Mouse (Mus musculus): ENCODE measurements around the gene Mical2. TPM values are rescaled to one million over a fixed set of nuclear protein-coding genes. Genes with fewer than 3 reads are reported as not detected.

Gene Mical2
- polyA plus RNA-seq, 1 experiment from 2014 or later = 11.7 TPM

- Histone ChIP-seq H3K4me1 (peaks cover 15% of the 10 kb centered on the region), H3K27ac (replicated peaks) (no peak overlapping the region), H3K9me3 (replicated peaks) (no peaks in the 10 kb centered on the region), H3K36me3 (no peaks in the 10 kb centered on the region), H3K4me2 (replicated peaks) (no peak overlapping the region), H3K27me3 (no peaks in the 10 kb centered on the region), H3K9ac (no peak overlapping the region), H3K4me3 (replicated peaks) (no peak overlapping the region)
- ATAC-seq (ENCODE audit: insufficient number of reproducible peaks, low FRiP score, low TSS enrichment, low read depth) = no peak
- WGBS = 70% methylated on average over 3 of the region's 3 CpGs
Observed at GRCm38 (mm10) chr7:112298871-112299422, 73.3 kb downstream of the Mical2 start.

DNA sequence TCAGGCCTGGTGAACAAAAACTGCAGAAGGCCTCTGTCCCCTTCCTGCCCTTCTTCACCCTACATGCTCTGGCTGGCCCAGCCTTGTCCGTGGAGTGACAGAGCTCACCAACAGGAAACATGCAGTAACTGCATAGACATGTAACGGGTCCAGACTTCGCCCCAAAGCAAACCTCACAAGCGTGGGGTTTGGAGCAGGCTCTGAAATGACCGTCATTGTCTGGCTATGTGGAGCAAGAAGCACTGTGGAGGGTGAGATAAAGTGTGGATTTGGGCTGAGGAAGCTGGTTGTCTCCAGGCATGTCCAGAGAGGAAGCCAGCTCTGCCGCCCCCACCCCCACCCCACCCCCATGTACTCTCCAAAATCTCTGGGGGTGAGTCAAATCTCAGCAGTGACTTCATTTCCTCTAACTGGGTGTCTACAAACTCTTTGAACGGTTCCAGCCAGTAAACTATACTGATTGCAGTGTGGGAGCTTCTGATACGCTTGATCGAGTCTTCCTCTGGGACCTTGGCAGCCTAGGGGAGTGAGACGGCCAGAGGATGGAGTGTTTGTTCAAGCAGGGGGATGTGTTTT, 74.0 kb downstream of the Mical2 start:
- no peak overlapping the region for H3K4me3 ChIP-seq (replicated peaks)
- no peak overlapping the region for H3K4me2 ChIP-seq (replicated peaks)
- 50% methylated on average over 10 of the region's 10 CpGs for WGBS
- no peak for ATAC-seq (ENCODE audit: insufficient number of reproducible peaks, low FRiP score, low TSS enrichment, low read depth)
- no peaks in the 10 kb centered on the region for H3K9me3 ChIP-seq (replicated peaks)
- no peak overlapping the region for H3K27ac ChIP-seq (replicated peaks)
- no peaks in the 10 kb centered on the region for H3K27me3 ChIP-seq
- peaks cover 15% of the 10 kb centered on the region for H3K4me1 ChIP-seq
- no peaks in the 10 kb centered on the region for H3K36me3 ChIP-seq
- H3K9ac ChIP-seq = no peak overlapping the region

- H3K27ac ChIP-seq (replicated peaks) = no peak overlapping the region
- ATAC-seq (ENCODE audit: insufficient number of reproducible peaks, low FRiP score, low TSS enrichment, low read depth) = no peak
- H3K27me3 ChIP-seq = no peaks in the 10 kb centered on the region
- no peak overlapping the region for H3K4me2 ChIP-seq (replicated peaks)
- H3K9me3 ChIP-seq (replicated peaks) = no peaks in the 10 kb centered on the region
- peaks cover 15% of the 10 kb centered on the region for H3K4me1 ChIP-seq
- H3K4me3 ChIP-seq (replicated peaks) = no peak overlapping the region
- 68% methylated on average over 5 of the region's 5 CpGs for WGBS
- H3K36me3 ChIP-seq = no peaks in the 10 kb centered on the region
- no peak overlapping the region for H3K9ac ChIP-seq
Observed at GRCm38 (mm10) chr7:112300141-112300540, 74.5 kb downstream of the Mical2 start.

DNA sequence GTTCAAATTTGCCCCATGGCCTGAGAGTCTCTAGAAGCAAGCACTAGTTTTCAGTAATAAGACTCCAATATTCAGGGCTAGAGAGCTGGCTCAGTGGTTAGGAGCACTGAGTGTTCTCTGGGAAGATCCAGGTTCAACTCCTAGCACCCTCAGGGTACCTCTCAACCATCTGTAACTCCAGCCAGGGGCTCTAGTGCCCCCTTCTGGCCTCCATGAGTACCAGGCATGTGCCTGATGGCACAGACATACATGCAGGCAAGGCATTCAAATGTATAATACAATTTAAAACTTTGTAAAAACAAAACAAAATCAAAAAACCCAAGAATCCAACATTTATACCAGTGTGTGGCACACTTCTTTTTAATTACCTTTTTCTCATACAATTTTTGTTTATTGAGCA, 75.4 kb downstream of the Mical2 start:
- H3K4me3 ChIP-seq (replicated peaks) = no peak overlapping the region
- peaks cover 20% of the 10 kb centered on the region for H3K4me1 ChIP-seq
- no peak overlapping the region for H3K9ac ChIP-seq
- no peaks in the 10 kb centered on the region for H3K9me3 ChIP-seq (replicated peaks)
- H3K36me3 ChIP-seq = no peaks in the 10 kb centered on the region
- no peak overlapping the region for H3K4me2 ChIP-seq (replicated peaks)
- no peaks in the 10 kb centered on the region for H3K27me3 ChIP-seq
- H3K27ac ChIP-seq (replicated peaks) = no peak overlapping the region
- ATAC-seq (ENCODE audit: insufficient number of reproducible peaks, low FRiP score, low TSS enrichment, low read depth) = no peak

GRCm38 (mm10) chr7:112304382-112304781, 78.7 kb downstream of the Mical2 start:
- 51% methylated on average over 8 of the region's 8 CpGs for WGBS
- no peak overlapping the region for H3K4me2 ChIP-seq (replicated peaks)
- H3K4me3 ChIP-seq (replicated peaks) = no peak overlapping the region
- H3K27ac ChIP-seq (replicated peaks) = 0 out of 2 replicates have a peak overlapping the region, but pooled peaks have one; percentile 2
- H3K27me3 ChIP-seq = no peaks in the 10 kb centered on the region
- no peaks in the 10 kb centered on the region for H3K36me3 ChIP-seq
- H3K9me3 ChIP-seq (replicated peaks) = no peaks in the 10 kb centered on the region
- no peak overlapping the region for H3K9ac ChIP-seq
- ATAC-seq (ENCODE audit: insufficient number of reproducible peaks, low FRiP score, low TSS enrichment, low read depth) = 0 out of 2 replicates have a peak, but pooled peaks have one; percentile 44
- H3K4me1 ChIP-seq = peaks cover 9% of the 10 kb centered on the region; the same call in 1 of the 2 replicates

GRCm38 (mm10) chr7:112309289-112310016, 83.8 kb downstream of the Mical2 start:
- no peak for ATAC-seq (ENCODE audit: insufficient number of reproducible peaks, low FRiP score, low TSS enrichment, low read depth)
- Histone ChIP-seq H3K4me3 (replicated peaks) (no peak overlapping the region), H3K36me3 (no peaks in the 10 kb centered on the region), H3K9me3 (replicated peaks) (no peaks in the 10 kb centered on the region), H3K4me2 (replicated peaks) (no peak overlapping the region), H3K27ac (replicated peaks) (no peak overlapping the region), H3K4me1 (0 out of 2 replicates have a peak, but pooled peaks cover 12% of the 10 kb centered on the region), H3K9ac (no peak overlapping the region), H3K27me3 (no peaks in the 10 kb centered on the region)
- 86% methylated on average over 11 of the region's 11 CpGs for WGBS

DNA sequence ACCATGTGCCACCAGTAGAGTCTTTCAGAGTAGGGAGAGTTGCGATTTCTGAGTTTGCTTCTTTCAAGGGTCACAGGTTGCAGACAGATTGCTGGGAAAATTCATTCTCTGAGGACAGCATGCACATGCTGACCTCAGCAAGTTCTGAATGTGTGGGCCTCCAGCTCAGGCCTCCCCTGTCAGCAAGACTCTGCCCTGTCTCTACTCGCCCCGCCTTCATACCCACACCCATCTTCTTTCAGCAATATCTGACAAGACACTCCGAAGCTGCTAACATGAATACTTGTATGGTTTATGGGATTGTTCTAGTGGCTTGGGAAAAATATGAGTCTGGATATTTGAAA, 84.3 kb downstream of the Mical2 start:
- ATAC-seq (ENCODE audit: insufficient number of reproducible peaks, low FRiP score, low TSS enrichment, low read depth) = no peak
- no peak overlapping the region for H3K4me3 ChIP-seq (replicated peaks)
- 79% methylated on average over 4 of the region's 4 CpGs for WGBS

DNA sequence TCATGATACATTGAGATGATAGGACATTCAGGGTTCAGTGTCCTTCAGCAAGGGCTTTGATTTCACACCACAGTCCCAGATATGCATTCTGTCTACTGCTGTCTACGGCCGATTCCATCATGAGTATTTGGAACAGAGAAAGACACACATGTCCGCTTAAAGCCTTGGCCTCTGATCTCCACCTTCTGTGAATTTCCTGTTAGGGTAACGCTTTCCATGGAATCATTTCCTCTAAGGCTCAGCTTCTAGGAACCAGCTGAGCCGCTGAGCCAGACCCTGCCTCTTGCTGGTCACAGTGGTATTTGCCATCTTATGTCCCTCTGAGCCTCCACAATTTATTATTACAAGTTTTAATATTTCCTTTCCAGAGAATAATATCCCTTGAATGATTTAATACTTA, 87.6 kb downstream of the Mical2 start:
- no peak overlapping the region for H3K4me2 ChIP-seq (replicated peaks)
- no peaks in the 10 kb centered on the region for H3K27me3 ChIP-seq
- no peak overlapping the region for H3K4me3 ChIP-seq (replicated peaks)
- H3K9ac ChIP-seq = no peak overlapping the region
- WGBS = 62% methylated on average over 5 of the region's 5 CpGs
- no peaks in the 10 kb centered on the region for H3K9me3 ChIP-seq (replicated peaks)
- H3K36me3 ChIP-seq = no peaks in the 10 kb centered on the region
- no peak overlapping the region for H3K27ac ChIP-seq (replicated peaks)
- H3K4me1 ChIP-seq = peaks cover 13% of the 10 kb centered on the region; the same call in 1 of the 2 replicates
- no peak for ATAC-seq (ENCODE audit: insufficient number of reproducible peaks, low FRiP score, low TSS enrichment, low read depth)

More for the DNA sequence above, 84.3 kb downstream of the Mical2 start:
- Histone ChIP-seq H3K9me3 (replicated peaks) (no peaks in the 10 kb centered on the region), H3K4me1 (0 out of 2 replicates have a peak, but pooled peaks cover 12% of the 10 kb centered on the region), H3K27ac (replicated peaks) (no peak overlapping the region), H3K27me3 (no peaks in the 10 kb centered on the region), H3K9ac (no peak overlapping the region), H3K36me3 (no peaks in the 10 kb centered on the region), H3K4me2 (replicated peaks) (no peak overlapping the region)

DNA sequence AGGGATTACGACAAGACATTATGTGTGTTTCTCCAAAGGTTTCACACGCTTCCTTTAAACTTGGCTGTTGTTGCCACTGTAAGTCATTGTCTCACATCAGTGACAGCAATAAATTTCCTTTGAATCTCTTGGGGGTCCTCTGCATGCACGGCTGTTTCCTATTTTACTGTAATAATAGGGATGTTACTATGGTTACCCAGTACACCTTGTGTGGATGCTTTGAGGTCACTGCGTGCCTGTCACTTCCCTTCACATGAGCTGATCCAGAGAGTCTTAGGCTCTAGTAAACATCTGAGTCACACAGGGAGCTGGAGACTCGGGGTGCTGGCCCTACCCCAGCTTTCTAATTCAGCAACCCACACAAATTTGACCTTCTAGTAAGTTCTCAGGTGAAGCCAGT, 88.0 kb downstream of the Mical2 start:
- Histone ChIP-seq H3K4me3 (replicated peaks) (no peak overlapping the region), H3K9me3 (replicated peaks) (no peaks in the 10 kb centered on the region), H3K4me2 (replicated peaks) (no peak overlapping the region), H3K9ac (no peak overlapping the region), H3K4me1 (peaks cover 13% of the 10 kb centered on the region; the same call in 1 of the 2 replicates), H3K36me3 (no peaks in the 10 kb centered on the region), H3K27ac (replicated peaks) (no peak overlapping the region), H3K27me3 (no peaks in the 10 kb centered on the region)
- 48% methylated on average over 5 of the region's 5 CpGs for WGBS
- no peak for ATAC-seq (ENCODE audit: insufficient number of reproducible peaks, low FRiP score, low TSS enrichment, low read depth)

DNA sequence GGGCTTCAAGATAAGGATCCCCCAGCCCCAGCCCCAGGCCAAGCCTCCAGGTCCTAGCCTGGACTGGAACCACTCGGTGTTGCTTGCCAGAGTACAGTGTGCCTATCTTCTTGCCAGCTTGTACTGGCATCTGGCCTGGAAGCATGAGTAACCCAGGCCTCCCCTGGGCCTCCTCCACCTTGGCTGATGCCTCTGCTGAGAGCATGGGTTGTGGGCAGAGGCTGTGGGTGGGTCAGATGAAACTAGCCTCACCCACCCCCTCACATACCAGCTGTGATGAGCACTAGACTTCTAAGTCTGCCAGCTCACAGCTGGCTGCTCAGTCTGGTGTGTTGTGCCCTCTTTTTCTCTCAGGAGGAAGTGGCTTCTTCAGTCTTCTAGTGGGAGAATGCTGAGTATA, 90.6 kb downstream of the Mical2 start:
- 73% methylated on average over 1 of the region's 1 CpGs for WGBS
- peak; percentile 66 for ATAC-seq (ENCODE audit: insufficient number of reproducible peaks, low FRiP score, low TSS enrichment, low read depth)

GRCm38 (mm10) chr7:112317491-112317890, 91.8 kb downstream of the Mical2 start:
- Histone ChIP-seq H3K4me2 (replicated peaks) (no peak overlapping the region), H3K27me3 (no peaks in the 10 kb centered on the region), H3K9ac (no peak overlapping the region), H3K27ac (replicated peaks) (no peak overlapping the region), H3K4me3 (replicated peaks) (no peak overlapping the region), H3K9me3 (replicated peaks) (no peaks in the 10 kb centered on the region), H3K36me3 (no peaks in the 10 kb centered on the region), H3K4me1 (peaks cover 21% of the 10 kb centered on the region)
- 69% methylated on average over 5 of the region's 5 CpGs for WGBS
- no peak for ATAC-seq (ENCODE audit: insufficient number of reproducible peaks, low FRiP score, low TSS enrichment, low read depth)

More for the DNA sequence above, 90.6 kb downstream of the Mical2 start:
- no peak overlapping the region for H3K27ac ChIP-seq (replicated peaks)
- H3K27me3 ChIP-seq = no peaks in the 10 kb centered on the region
- no peak overlapping the region for H3K9ac ChIP-seq
- no peaks in the 10 kb centered on the region for H3K9me3 ChIP-seq (replicated peaks)
- H3K4me2 ChIP-seq (replicated peaks) = no peak overlapping the region
- no peaks in the 10 kb centered on the region for H3K36me3 ChIP-seq
- H3K4me3 ChIP-seq (replicated peaks) = no peak overlapping the region
- H3K4me1 ChIP-seq = peaks cover 21% of the 10 kb centered on the region
